Mouse (Mus musculus): Measurements from ENCODE around the gene Tlr13. TPM values are rescaled to one million over a fixed set of nuclear protein-coding genes. Genes with fewer than 3 reads are reported as not detected.

Tlr13 gene
- 1 to 10 TPM; 1.1 to 2.2 (median 1.1) TPM for total RNA-seq (2022)

- DNase-seq (ENCODE audit: low spot score) = no peak
Observed at GRCm38 (mm10) chrX:106142936-106143335, at the start of gene Tlr13. TSS of gene Tlr13 (plus strand) at chrX:106143204.

- DNase-seq (ENCODE audit: low spot score) = peak; percentile 19
Observed at GRCm38 (mm10) chrX:106105464-106105863, 37.5 kb upstream of the Tlr13 start.

- no peak for DNase-seq (ENCODE audit: low spot score)
Observed at GRCm38 (mm10) chrX:106113881-106114280, 29.1 kb upstream of the Tlr13 start.

- no peak for DNase-seq (ENCODE audit: low spot score)
Observed at GRCm38 (mm10) chrX:106114674-106115073, 28.3 kb upstream of the Tlr13 start.

GRCm38 (mm10) chrX:106122823-106123222 is 20.2 kb upstream of the Tlr13 start:
- DNase-seq (ENCODE audit: low spot score) = no peak

GRCm38 (mm10) chrX:106128283-106128682 is 14.7 kb upstream of the Tlr13 start:
- DNase-seq (ENCODE audit: low spot score) = no peak

- no peak for DNase-seq (ENCODE audit: low spot score)
Observed at GRCm38 (mm10) chrX:106129877-106130276, 13.1 kb upstream of the Tlr13 start.

GRCm38 (mm10) chrX:106134916-106135315 is 8.1 kb upstream of the Tlr13 start:
- DNase-seq (ENCODE audit: low spot score) = no peak

- DNase-seq (ENCODE audit: low spot score) = no peak
Observed at GRCm38 (mm10) chrX:106135484-106135883, 7.5 kb upstream of the Tlr13 start.

- no peak for DNase-seq (ENCODE audit: low spot score)
Observed at GRCm38 (mm10) chrX:106135916-106136575, 7.0 kb upstream of the Tlr13 start.

- DNase-seq (ENCODE audit: low spot score) = no peak
Observed at GRCm38 (mm10) chrX:106139309-106140070, 3.5 kb upstream of the Tlr13 start.

GRCm38 (mm10) chrX:106148185-106148584 is 5.2 kb downstream of the Tlr13 start:
- DNase-seq (ENCODE audit: low spot score) = no peak

GRCm38 (mm10) chrX:106149460-106149859 is 6.5 kb downstream of the Tlr13 start:
- no peak for DNase-seq (ENCODE audit: low spot score)

GRCm38 (mm10) chrX:106154180-106154586 is 11.2 kb downstream of the Tlr13 start:
- DNase-seq (ENCODE audit: low spot score) = no peak

- no peak for DNase-seq (ENCODE audit: low spot score)
Observed at GRCm38 (mm10) chrX:106155892-106156291, 12.9 kb downstream of the Tlr13 start.

GRCm38 (mm10) chrX:106163995-106164394 is 21.0 kb downstream of the Tlr13 start:
- DNase-seq (ENCODE audit: low spot score) = no peak

- DNase-seq (ENCODE audit: low spot score) = no peak
Observed at GRCm38 (mm10) chrX:106164555-106164954, 21.6 kb downstream of the Tlr13 start.

- no peak for DNase-seq (ENCODE audit: low spot score)
Observed at GRCm38 (mm10) chrX:106165089-106165488, 22.1 kb downstream of the Tlr13 start.

GRCm38 (mm10) chrX:106171106-106171852 is 28.3 kb downstream of the Tlr13 start:
- peak; percentile 62 for DNase-seq (ENCODE audit: low spot score)

GRCm38 (mm10) chrX:106171853-106172154 is 28.8 kb downstream of the Tlr13 start:
- no peak for DNase-seq (ENCODE audit: low spot score)

GRCm38 (mm10) chrX:106176331-106176730 is 33.3 kb downstream of the Tlr13 start:
- no peak for DNase-seq (ENCODE audit: low spot score)

- no peak for DNase-seq (ENCODE audit: low spot score)
Observed at GRCm38 (mm10) chrX:106184279-106184678, 41.3 kb downstream of the Tlr13 start.

- DNase-seq (ENCODE audit: low spot score) = no peak
Observed at GRCm38 (mm10) chrX:106185706-106186105, 42.7 kb downstream of the Tlr13 start.
